Mouse (Mus musculus): ENCODE measurements around the gene Pfdn6.
"Not testable (repeated sequence)": the region's sequence is repeated elsewhere in the genome, so short reads cannot be mapped to it uniquely, and the experiment has no call there.

GRCm38 (mm10) chr17:33903911-33904651 is 36.1 kb downstream of the Pfdn6 start:
- not testable (repeated sequence) for TF ChIP-seq POLR2A (IDR thresholded peaks at IDR 0.05; ENCODE audit: borderline replicate concordance, control insufficient read depth, low read depth, low read length); CTCF (IDR thresholded peaks at IDR 0.05; ENCODE audit: control insufficient read depth, insufficient read depth, low read length)
